Mouse (Mus musculus) layer of hippocampus, adult 9-10 months (tissue): ENCODE data around the gene Dcun1d4.
A peak's percentile ranks its signal among the peaks of the same experiment; 100 is the strongest.

Experiments
- DNase-seq: peaks from one replicate; pipeline ENCODE4 v3.0.0; 2022; ENCODE audit warnings: low spot score

Gene Dcun1d4

DNA sequence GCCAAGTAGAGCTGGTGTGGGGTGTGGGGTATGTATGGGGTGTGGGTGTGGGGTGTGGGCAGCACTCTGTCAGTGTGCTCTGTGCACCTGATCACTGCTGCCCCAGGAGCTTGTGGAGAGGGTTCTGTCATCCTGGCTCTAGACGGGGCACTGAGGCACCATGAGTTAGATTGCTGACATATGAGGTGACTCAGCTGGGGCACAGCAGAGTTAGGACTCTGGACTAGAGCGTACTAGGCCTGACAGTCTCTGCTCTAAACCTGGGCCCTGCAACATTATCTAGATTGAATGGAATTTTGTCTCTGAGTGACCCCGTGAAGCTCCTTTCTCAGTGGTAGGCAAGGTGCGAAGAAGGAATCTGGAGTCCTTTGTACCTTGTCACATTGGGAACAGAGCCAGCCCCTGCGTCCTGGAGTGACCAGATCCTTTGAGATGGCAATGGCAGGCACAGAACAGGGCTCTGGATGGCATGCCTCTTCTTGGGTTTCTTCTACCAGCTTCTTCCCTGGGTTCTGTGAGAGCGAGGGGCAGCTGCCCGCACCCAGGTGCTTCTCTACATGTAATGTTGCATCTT lies 20.2 kb downstream of the Dcun1d4 start:
- DNase-seq: no peak

- DNase-seq: no peak
Observed at GRCm38 (mm10) chr5:73502422-73502821, 21.6 kb downstream of the Dcun1d4 start.

GRCm38 (mm10) chr5:73503015-73503757 lies 22.4 kb downstream of the Dcun1d4 start:
- DNase-seq: no peak

DNA sequence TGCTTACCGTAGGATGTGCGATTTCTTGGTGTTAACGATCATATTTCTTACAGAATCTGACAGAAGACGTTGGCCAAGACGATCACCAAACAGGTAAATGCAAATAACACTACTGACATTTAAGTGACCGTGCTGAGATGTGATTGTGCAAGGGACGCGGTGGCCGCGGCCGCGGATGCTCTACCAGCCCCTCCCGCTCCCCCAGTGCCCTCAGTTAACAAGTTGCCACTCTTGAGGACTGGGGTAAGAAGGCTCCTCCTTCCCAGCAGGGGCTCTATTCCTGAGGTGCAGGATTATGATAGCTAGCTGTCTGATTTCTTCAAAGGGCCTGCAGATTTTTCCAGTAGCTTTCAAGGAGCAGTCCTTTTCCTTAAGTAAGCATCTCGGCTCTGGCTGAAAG lies 30.3 kb downstream of the Dcun1d4 start:
- no peak for DNase-seq

DNA sequence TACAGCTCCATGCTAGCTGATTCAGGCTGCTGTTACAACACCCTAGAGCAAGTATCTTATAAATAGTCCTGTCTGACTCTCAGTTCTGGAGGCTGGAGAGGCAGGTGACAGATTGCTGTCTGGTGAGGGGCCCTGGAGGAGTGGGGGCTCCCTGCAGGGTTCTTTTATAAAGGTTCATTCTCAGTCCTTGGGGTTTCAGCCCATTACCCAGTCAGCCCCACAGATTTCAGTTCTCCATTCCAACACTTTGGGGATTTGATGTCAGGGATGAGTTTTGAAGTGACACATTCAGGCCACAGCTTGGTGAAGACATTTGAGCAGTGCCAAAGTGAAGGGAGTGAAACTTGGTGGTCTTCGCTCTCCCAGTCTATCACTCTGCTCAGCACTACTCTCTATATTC lies 31.4 kb downstream of the Dcun1d4 start:
- DNase-seq: no peak

GRCm38 (mm10) chr5:73512661-73513060 lies 31.9 kb downstream of the Dcun1d4 start:
- no peak for DNase-seq

DNA sequence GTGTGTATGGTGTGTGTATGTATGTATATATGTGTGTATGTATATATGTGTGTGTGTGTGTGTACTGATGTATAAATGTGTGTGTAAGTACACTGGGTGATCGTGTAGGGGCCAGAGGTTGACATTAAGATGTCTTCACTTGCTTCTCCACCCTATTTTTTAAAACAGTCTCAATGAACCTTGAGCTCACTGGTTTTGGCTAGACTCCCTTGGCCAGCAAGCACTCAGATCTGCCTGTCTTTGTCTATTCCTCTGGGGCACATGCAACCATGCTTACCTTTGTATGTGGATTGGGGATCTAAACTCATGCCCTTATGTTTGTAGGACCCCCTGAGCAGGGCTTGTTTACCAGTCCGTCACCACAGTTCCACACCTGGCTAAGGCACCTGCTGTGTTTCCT lies 33.4 kb downstream of the Dcun1d4 start:
- DNase-seq: no peak

DNA sequence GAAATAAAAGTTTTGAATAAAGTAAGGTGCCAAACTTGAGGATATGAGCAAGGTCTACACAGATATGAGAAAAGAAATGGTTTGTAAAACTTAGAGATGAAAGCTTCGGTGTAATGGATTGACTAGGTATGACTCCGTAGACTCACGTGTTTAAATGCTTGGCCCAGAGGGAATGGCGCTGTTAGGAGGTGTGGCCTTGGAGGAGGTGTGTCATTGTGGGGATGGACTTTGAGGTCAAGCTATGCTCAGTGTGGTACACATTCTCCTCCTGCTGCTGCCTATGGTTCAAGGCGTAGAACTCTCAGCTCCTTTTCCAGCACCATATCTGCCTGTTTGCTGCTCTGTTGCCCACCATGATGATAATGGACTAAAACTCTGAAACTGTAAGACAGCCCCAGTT lies 36.5 kb downstream of the Dcun1d4 start:
- DNase-seq: no peak

DNA sequence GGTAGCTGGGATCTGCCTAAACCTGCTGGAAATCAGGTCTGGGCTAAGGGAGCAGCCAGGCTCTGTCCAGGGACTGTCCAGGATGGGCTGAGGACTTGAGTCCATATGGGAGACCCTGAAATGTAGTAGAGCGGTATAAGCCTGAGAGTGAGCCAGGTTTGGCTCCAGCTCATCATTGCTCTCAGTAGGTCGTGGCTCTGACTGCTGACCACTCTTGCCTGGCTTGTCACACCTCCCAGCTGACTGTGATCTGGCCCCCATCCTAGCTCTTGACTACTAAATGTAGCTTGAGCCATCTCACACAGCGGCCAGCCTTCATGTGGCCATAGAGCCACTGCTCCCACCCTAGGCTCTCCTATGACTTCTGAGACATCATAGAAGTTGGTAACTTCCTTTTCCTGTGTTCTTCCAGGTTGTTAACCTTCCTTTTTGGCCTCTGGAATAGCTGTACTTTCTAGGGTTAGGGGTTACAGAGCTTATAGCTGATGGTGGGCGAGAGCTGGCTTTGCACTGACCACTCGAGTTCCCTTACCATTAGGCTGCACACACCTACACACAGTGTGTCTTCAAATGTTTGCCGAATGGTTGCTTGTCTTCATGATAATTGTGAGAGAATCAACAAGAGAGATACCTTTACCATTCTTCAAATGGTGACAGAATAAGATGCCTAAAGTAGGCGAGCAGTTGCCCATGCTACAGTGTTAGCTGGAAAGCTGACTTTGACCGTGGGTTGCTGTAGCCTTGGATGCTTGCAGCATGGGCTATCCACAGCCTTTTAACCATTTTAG lies 37.8 kb downstream of the Dcun1d4 start:
- no peak for DNase-seq

DNA sequence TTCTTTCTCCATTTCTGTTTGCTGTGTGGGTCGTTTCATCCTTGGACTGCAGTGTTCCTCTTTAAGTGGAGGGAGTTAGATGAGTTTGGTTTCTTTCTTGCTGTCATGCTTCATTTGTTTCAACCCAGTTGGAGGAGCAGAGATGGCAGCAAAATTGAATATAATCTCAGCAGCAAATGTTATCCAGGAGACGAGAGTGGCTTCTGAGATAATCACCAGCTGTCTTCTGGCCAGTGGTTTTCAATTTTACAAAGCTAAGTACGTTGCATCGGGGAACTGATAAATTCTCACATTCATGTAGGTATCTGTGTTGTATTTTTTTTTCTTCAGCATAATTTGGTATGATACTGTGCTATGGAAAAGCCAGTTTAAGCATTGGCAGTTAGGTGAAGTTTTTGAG lies 40.0 kb downstream of the Dcun1d4 start:
- no peak for DNase-seq

DNA sequence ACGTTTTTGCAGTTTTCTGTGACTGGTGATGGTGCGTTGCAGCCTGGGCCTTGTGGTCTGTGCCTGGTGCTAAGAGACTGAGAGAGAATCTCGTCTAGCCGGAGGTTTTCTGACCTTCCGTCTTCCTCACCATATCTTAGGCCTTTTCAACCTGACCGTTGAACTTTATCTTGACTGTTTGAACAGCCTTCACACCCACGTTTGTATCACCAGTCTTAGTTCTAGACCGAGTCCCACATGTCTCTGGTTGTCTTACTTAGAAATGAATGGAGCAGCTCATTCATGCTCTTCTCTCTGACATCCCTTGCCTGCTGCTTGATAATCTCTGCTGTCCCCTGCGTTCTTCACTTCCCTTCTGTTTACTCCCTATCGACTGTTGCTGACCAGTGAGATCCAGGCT lies 42.4 kb downstream of the Dcun1d4 start:
- DNase-seq: no peak

DNA sequence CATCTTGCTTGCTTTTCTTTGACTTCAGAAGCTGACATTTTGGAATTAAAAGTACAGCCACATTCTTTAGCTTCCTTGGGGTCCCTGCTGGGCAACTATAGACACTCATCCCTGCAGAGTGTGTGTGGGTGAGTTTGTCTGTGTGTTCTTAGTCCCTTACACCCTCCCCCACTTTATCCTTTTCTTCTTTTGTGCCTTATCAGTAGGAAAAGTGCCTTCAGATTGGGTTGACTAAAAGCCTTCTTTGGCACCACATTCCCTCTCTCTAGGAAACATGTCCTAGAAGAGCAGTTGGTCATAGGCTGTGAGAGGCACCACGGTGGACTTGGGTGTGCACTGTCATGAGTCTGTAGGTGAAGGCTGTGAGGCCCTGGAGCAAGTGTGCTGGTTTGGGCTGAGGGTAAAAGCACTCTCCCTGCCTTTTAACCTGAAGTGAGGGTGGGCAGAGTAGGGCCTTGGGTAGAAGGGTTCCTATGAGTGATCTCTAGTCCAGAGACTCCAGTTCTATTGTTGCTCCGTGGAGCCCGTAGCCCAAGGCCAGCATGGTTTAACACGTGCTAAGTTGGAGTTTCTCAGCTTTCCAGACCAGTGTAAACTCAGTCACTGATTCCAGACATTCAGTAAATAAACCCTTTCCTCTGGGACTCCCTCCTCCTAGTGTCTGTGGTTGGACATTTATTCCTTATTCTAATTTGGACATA lies 43.6 kb downstream of the Dcun1d4 start:
- DNase-seq: no peak

DNA sequence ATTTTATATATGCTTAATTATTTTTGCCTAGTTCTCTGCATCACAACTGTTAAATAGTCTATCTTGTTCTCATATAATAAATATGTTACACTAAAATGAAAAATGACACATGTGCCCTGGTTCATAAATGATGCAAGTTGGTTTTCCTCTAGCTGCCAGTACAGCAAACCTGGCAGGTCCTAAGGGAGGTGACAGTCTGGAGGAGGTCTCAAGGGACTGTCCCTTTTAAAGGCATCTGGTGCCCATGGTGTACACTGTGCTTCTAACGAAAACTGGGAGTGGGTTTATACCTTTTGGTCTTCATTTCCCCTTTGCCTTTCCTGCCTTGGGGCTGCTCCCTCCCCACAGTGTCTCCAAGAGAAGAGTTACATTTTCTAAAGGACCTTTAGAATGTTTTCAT lies 51.4 kb downstream of the Dcun1d4 start:
- DNase-seq: no peak

DNA sequence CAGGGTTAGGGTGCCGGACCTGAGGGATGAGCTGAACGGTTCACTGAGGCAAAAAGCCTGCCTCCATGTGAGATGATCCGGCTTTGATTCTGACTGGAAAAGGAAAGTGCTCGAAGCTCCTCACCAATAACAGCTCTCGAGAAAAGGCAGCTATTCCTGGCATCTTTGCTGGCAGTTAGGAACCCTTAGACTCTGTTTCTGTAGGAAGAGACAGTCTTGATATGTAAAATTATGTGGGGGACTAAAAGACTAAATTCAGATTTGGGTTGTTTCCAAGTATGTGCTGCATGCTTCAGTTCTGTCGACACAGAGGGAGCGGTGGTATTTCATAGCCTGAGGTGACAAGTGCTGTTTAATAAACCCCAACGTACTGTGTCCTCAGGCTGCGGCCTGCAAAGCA lies 52.1 kb downstream of the Dcun1d4 start:
- no peak for DNase-seq

- no peak for DNase-seq
Observed at GRCm38 (mm10) chr5:73537669-73538068, 56.9 kb downstream of the Dcun1d4 start.

- no peak for DNase-seq
Observed at GRCm38 (mm10) chr5:73538586-73539298, 57.9 kb downstream of the Dcun1d4 start.

GRCm38 (mm10) chr5:73539848-73540510 lies 59.2 kb downstream of the Dcun1d4 start:
- DNase-seq: peak; percentile 43

DNA sequence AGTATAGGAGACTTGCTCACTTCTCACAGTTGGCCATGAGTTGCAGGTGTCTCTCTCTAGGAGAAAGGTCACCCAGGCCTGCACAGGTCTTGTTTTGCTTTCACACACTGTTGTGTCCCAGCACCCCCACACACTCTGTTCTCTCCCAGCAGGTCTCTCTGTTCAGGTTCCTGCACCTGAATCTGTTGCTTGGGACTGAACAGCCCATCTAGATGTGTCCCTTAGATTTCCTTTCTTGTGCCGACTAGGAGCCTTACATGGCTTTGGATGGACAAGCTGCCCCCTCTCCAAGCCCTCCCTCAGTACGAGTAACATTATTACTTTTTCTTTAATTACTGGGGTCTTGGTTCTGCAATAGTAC lies 59.7 kb downstream of the Dcun1d4 start:
- no peak for DNase-seq

DNA sequence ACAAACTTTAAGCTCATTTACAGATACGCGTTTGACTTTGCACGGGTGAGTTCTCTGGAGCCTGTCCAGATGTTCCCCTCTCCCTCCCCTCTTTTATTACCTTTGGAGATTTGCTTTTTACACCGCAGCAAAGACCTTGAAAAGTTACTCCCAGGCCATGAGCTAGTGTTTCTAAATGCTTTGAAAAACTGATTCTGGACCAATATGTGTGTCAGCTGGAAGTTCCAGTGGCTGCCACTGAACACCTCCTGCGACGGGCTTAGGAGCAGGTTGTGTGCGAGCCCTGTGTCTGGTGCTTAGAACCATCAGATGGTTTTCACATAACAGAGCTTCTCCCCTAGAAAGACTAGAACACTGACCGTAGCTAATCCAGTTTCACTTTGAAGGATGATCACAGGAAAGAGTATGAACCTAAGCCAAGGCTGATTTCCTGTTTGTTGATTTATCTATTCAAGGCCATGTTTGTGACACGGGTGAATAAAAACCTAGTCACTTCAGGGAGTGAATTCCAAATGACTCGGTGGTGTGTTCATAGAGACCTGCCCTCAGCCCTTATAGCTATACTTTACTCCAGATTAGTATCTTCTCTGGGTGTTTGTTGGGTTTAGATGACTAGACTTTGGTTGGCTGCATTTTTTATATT lies 63.4 kb downstream of the Dcun1d4 start:
- DNase-seq: no peak

DNA sequence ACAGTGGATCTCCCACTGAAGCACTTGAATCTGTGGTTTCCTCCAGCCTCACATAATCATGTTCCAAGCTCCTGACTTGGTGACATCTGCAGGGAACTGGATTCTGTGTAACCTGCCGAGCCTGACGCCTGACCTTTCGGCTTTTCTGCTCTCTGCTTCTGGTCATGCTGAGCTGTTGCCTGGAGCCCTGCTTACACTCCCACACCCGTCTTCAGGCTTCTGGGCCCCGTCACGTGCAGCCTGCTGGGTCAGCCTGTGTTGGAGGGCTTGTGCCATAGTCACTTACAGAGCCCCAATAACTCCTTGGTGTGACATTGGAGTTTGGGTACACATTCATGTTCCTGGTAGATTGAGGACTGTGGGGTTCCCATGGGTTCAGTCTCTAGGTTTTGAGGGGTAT lies 64.8 kb downstream of the Dcun1d4 start:
- DNase-seq: no peak

DNA sequence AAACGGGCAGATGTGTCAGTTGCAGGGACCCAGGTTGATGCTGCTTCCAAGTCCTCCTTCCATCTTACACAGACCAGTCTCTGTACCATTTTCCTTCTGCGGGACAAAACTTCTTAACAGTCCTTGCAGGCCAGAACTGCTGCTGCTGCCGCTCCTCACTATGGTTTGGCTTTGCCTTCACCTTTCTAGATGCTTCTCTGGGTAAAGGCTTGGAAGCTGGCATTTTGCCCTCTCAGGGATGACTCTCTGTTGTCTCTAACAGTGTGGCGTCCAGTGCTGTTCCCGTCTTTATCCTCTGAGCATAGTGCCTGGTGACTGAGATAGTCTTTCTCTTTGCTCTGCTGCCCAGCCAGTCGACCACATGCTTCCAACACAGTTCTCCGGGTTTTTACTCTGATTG lies 66.5 kb downstream of the Dcun1d4 start:
- DNase-seq: no peak
